Mouse (Mus musculus): Measurements from ENCODE around the gene Cdx2.

GRCm38 (mm10) chr5:147342901-147343300 lies 35.8 kb upstream of the Cdx2 start:
- no peak for TF ChIP-seq POLR2A (IDR thresholded peaks at IDR 0.05; ENCODE audit: insufficient read depth, low read length)
- no peak for TF ChIP-seq CTCF (IDR thresholded peaks at IDR 0.05; ENCODE audit: low read depth, low read length)
- TF ChIP-seq EP300 (IDR thresholded peaks at IDR 0.05; ENCODE audit: insufficient read depth, low read depth, low read length): no peak
